Mouse (Mus musculus): ENCODE results near the gene Gm12666.
"Not testable (repeated sequence)": the region's sequence is repeated elsewhere in the genome, so short reads cannot be mapped to it uniquely, and the experiment has no call there.

The Gm12666 gene

GRCm38 (mm10) chr4:92191649-92192048 is at the start of gene Gm12666:
TSS of gene Gm12666 (minus strand) at chr4:92191749.
- DNase-seq (ENCODE audit: low spot score) = not testable (repeated sequence)

- peak; percentile 46 for DNase-seq (ENCODE audit: low spot score)
Observed at GRCm38 (mm10) chr4:92226326-92226725, 34.8 kb upstream of the Gm12666 start.

DNA sequence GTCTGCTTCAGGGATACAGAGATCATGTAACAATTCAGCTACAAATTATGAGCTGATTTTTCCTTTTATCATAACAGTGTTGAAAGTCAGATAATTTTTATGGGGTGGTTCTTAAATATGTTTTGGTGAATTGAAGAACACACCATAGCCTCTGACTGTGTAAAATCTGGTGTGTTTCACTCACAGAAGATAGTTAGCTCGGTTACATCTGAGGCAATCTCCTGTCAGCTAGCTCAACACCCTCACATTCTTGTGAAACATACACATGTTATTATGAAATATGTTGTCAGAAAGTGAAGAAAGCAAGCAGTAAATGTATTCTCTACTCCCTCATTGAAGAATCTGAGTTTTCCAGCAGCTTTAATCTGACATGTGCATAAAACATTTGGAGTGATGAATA is 24.7 kb upstream of the Gm12666 start:
- DNase-seq (ENCODE audit: low spot score) = peak; percentile 25

- no peak for DNase-seq (ENCODE audit: low spot score)
Observed at GRCm38 (mm10) chr4:92152646-92153045, 38.9 kb downstream of the Gm12666 start.

DNA sequence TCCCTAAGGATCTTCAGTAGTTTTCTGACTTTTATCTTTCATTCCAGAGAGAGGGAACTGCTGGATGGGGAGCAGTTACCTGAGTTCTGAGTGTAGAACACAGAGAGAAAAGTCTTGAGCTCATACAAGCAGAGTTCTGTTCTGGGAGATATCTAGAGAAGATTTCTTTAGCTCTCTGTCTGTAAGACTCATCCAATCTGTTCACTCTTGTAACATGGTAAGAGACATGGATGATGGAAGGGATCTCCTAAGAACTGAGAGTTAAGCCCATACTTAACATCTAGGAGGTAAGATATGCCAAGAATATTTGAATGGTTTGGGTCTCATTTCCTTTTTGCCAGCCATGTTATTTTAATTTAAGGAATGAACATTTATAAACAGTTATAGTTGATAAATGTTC is 44.4 kb downstream of the Gm12666 start, which contains the start of gene Izumo3:
TSS of gene Izumo3 (minus strand) at position 101 of the 400 bp plus-strand sequence.
- DNase-seq (ENCODE audit: low spot score) = no peak

All from adipocyte (in vitro differentiated cells).